Mouse (Mus musculus): ENCODE measurements around the gene Glipr1l2.
"Not testable (repeated sequence)": the region's sequence is repeated elsewhere in the genome, so short reads cannot be mapped to it uniquely, and the experiment has no call there.

- TF ChIP-seq POLR2A, CTCF (IDR thresholded peaks at IDR 0.05; ENCODE audit: insufficient read depth, low read depth, low read length): not testable (repeated sequence)
Observed at GRCm38 (mm10) chr10:112060583-112060934, 22.6 kb upstream of the Glipr1l2 start.

All from olfactory bulb, adult 2 months (tissue).